Mouse (Mus musculus): Measurements from ENCODE around the gene Sept1. TPM values are rescaled to one million over a fixed set of nuclear protein-coding genes. Genes with fewer than 3 reads are reported as not detected.

Sept1 gene
- polyA plus RNA-seq, 1 experiment from 2014 or later, result 7.2 TPM

GRCm38 (mm10) chr7:127243870-127244657 is 11.1 kb upstream of the Sept1 start, which contains the start of gene Zfp771:
Gene Zfp771, plus strand, starts transcription at chr7:127244274.
- H3K27ac ChIP-seq (ENCODE audit: low read depth, low read length), result peak within 1 kb of the TSS; percentile 82
- peak; percentile 95 for ATAC-seq (ENCODE audit: low read depth)
- peaks cover 24% of the 10 kb centered on the region for H3K4me1 ChIP-seq (ENCODE audit: control insufficient read depth, insufficient read depth, low read length)
- H3K9ac ChIP-seq (replicated peaks; ENCODE audit: low read depth, low read length), result peak within 1 kb of the TSS; percentile 88
- H3K4me2 ChIP-seq (ENCODE audit: low read depth, low read length), result peak within 1 kb of the TSS; percentile 76
- H3K36me3 ChIP-seq (ENCODE audit: control insufficient read depth, insufficient read depth, low read length), result 0 out of 2 replicates have a peak, but pooled peaks cover 3% of the 10 kb centered on the region
- H3K4me3 ChIP-seq (ENCODE audit: low read depth, low read length), result peak within 1 kb of the TSS; percentile 90
- WGBS, result under 1% methylated on average over 48 of the region's 56 CpGs
- no peaks in the 10 kb centered on the region for H3K27me3 ChIP-seq (ENCODE audit: control insufficient read depth, insufficient read depth, low read length)
- no peaks in the 10 kb centered on the region for H3K9me3 ChIP-seq (ENCODE audit: control insufficient read depth, low read length)

- 39% methylated on average over 2 of the region's 2 CpGs for WGBS
- H3K27ac ChIP-seq (ENCODE audit: low read depth, low read length), result peak overlapping the region; percentile 82
- no peak for ATAC-seq (ENCODE audit: low read depth)
Measured at GRCm38 (mm10) chr7:127243361-127243867, 10.5 kb upstream of the Sept1 start.

DNA sequence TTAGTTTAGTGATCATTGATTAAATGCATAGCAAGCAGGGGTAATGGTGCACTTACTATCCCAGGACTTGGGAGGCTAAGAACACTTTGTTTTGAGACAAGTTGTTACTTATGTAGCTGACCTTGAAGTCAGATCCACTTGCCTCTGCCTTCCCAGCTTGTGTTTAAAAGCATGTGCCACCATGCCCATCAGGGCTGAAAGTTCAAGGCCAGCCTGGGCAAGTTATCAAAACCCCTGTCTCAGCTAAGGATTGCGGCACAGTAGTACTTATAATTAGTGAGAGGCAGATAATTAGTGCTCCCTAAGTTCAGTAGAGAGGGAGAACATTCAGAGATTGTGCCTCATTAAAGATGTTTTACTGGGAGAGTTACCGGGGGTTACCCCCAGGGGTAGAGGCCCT is 1.8 kb upstream of the Sept1 start:
- Histone ChIP-seq H3K9me3 (ENCODE audit: control insufficient read depth, low read length) (no peaks in the 10 kb centered on the region), H3K27me3 (ENCODE audit: control insufficient read depth, insufficient read depth, low read length) (0 out of 2 replicates have a peak, but pooled peaks cover 2% of the 10 kb centered on the region), H3K4me2 (ENCODE audit: low read depth, low read length) (0 out of 2 replicates have a peak overlapping the region, but pooled peaks have one; percentile 0), H3K36me3 (ENCODE audit: control insufficient read depth, insufficient read depth, low read length) (peaks cover 23% of the 10 kb centered on the region), H3K4me3 (ENCODE audit: low read depth, low read length) (no peak overlapping the region), H3K27ac (ENCODE audit: low read depth, low read length) (no peak overlapping the region), H3K4me1 (ENCODE audit: control insufficient read depth, insufficient read depth, low read length) (peaks cover 22% of the 10 kb centered on the region), H3K9ac (replicated peaks; ENCODE audit: low read depth, low read length) (no peak overlapping the region)
- 90% methylated on average over 2 of the region's 2 CpGs for WGBS
- no peak for ATAC-seq (ENCODE audit: low read depth)

More at GRCm38 (mm10) chr7:127243361-127243867, 10.5 kb upstream of the Sept1 start:
- Histone ChIP-seq H3K4me2 (ENCODE audit: low read depth, low read length) (peak overlapping the region; percentile 76), H3K9me3 (ENCODE audit: control insufficient read depth, low read length) (no peaks in the 10 kb centered on the region), H3K27me3 (ENCODE audit: control insufficient read depth, insufficient read depth, low read length) (no peaks in the 10 kb centered on the region), H3K9ac (replicated peaks; ENCODE audit: low read depth, low read length) (peak overlapping the region; percentile 88; the same call in 1 of the 2 replicates), H3K4me3 (ENCODE audit: low read depth, low read length) (peak overlapping the region; percentile 90), H3K4me1 (ENCODE audit: control insufficient read depth, insufficient read depth, low read length) (peaks cover 24% of the 10 kb centered on the region), H3K36me3 (ENCODE audit: control insufficient read depth, insufficient read depth, low read length) (0 out of 2 replicates have a peak, but pooled peaks cover 4% of the 10 kb centered on the region)

GRCm38 (mm10) chr7:127233765-127234164 is 835 bp upstream of the Sept1 start:
- no peaks in the 10 kb centered on the region for H3K9me3 ChIP-seq (ENCODE audit: control insufficient read depth, low read length)
- H3K4me1 ChIP-seq (ENCODE audit: control insufficient read depth, insufficient read depth, low read length), result peaks cover 22% of the 10 kb centered on the region
- peak overlapping the region; percentile 98 for H3K27ac ChIP-seq (ENCODE audit: low read depth, low read length)
- 6% methylated on average over 9 of the region's 9 CpGs for WGBS
- H3K4me3 ChIP-seq (ENCODE audit: low read depth, low read length), result peak overlapping the region; percentile 99
- 0 out of 2 replicates have a peak, but pooled peaks cover 2% of the 10 kb centered on the region for H3K27me3 ChIP-seq (ENCODE audit: control insufficient read depth, insufficient read depth, low read length)
- H3K4me2 ChIP-seq (ENCODE audit: low read depth, low read length), result peak overlapping the region; percentile 74
- H3K36me3 ChIP-seq (ENCODE audit: control insufficient read depth, insufficient read depth, low read length), result peaks cover 21% of the 10 kb centered on the region
- H3K9ac ChIP-seq (replicated peaks; ENCODE audit: low read depth, low read length), result peak overlapping the region; percentile 96
- no peak for ATAC-seq (ENCODE audit: low read depth)

GRCm38 (mm10) chr7:127233368-127233749 is 429 bp upstream of the Sept1 start:
- H3K9ac ChIP-seq (replicated peaks; ENCODE audit: low read depth, low read length), result peak overlapping the region; percentile 96
- peak overlapping the region; percentile 98 for H3K27ac ChIP-seq (ENCODE audit: low read depth, low read length)
- H3K4me2 ChIP-seq (ENCODE audit: low read depth, low read length), result peak overlapping the region; percentile 74
- H3K36me3 ChIP-seq (ENCODE audit: control insufficient read depth, insufficient read depth, low read length), result peaks cover 20% of the 10 kb centered on the region
- H3K27me3 ChIP-seq (ENCODE audit: control insufficient read depth, insufficient read depth, low read length), result 0 out of 2 replicates have a peak, but pooled peaks cover 2% of the 10 kb centered on the region
- H3K4me1 ChIP-seq (ENCODE audit: control insufficient read depth, insufficient read depth, low read length), result peaks cover 22% of the 10 kb centered on the region
- WGBS, result under 1% methylated on average over 27 of the region's 27 CpGs
- H3K4me3 ChIP-seq (ENCODE audit: low read depth, low read length), result peak overlapping the region; percentile 99
- ATAC-seq (ENCODE audit: low read depth), result peak; percentile 45
- no peaks in the 10 kb centered on the region for H3K9me3 ChIP-seq (ENCODE audit: control insufficient read depth, low read length)

- Histone ChIP-seq H3K36me3 (ENCODE audit: control insufficient read depth, insufficient read depth, low read length) (peaks cover 11% of the 10 kb centered on the region), H3K9ac (replicated peaks; ENCODE audit: low read depth, low read length) (peak overlapping the region; percentile 96), H3K27me3 (ENCODE audit: control insufficient read depth, insufficient read depth, low read length) (0 out of 2 replicates have a peak, but pooled peaks cover 2% of the 10 kb centered on the region), H3K9me3 (ENCODE audit: control insufficient read depth, low read length) (no peaks in the 10 kb centered on the region), H3K4me1 (ENCODE audit: control insufficient read depth, insufficient read depth, low read length) (peaks cover 22% of the 10 kb centered on the region), H3K27ac (ENCODE audit: low read depth, low read length) (peak overlapping the region; percentile 98), H3K4me2 (ENCODE audit: low read depth, low read length) (peak overlapping the region; percentile 74), H3K4me3 (ENCODE audit: low read depth, low read length) (peak overlapping the region; percentile 99)
- 8% methylated on average over 20 of the region's 20 CpGs for WGBS
- no peak for ATAC-seq (ENCODE audit: low read depth)
Measured at GRCm38 (mm10) chr7:127231826-127232621, 906 bp downstream of the Sept1 start.

GRCm38 (mm10) chr7:127231376-127231775 is 1.6 kb downstream of the Sept1 start:
- Histone ChIP-seq H3K9me3 (ENCODE audit: control insufficient read depth, low read length) (no peaks in the 10 kb centered on the region), H3K36me3 (ENCODE audit: control insufficient read depth, insufficient read depth, low read length) (peaks cover 5% of the 10 kb centered on the region), H3K27me3 (ENCODE audit: control insufficient read depth, insufficient read depth, low read length) (0 out of 2 replicates have a peak, but pooled peaks cover 2% of the 10 kb centered on the region), H3K27ac (ENCODE audit: low read depth, low read length) (no peak overlapping the region), H3K4me3 (ENCODE audit: low read depth, low read length) (peak overlapping the region; percentile 99), H3K9ac (replicated peaks; ENCODE audit: low read depth, low read length) (peak overlapping the region; percentile 21; the same call in 1 of the 2 replicates), H3K4me2 (ENCODE audit: low read depth, low read length) (peak overlapping the region; percentile 74), H3K4me1 (ENCODE audit: control insufficient read depth, insufficient read depth, low read length) (peaks cover 22% of the 10 kb centered on the region)
- no peak for ATAC-seq (ENCODE audit: low read depth)
- WGBS, result 49% methylated on average over 3 of the region's 3 CpGs

- H3K4me3 ChIP-seq (ENCODE audit: low read depth, low read length), result no peak overlapping the region
- no peak overlapping the region for H3K4me2 ChIP-seq (ENCODE audit: low read depth, low read length)
- no peak overlapping the region for H3K9ac ChIP-seq (replicated peaks; ENCODE audit: low read depth, low read length)
- H3K27me3 ChIP-seq (ENCODE audit: control insufficient read depth, insufficient read depth, low read length), result 0 out of 2 replicates have a peak, but pooled peaks cover 2% of the 10 kb centered on the region
- ATAC-seq (ENCODE audit: low read depth), result no peak
- no peaks in the 10 kb centered on the region for H3K9me3 ChIP-seq (ENCODE audit: control insufficient read depth, low read length)
- H3K36me3 ChIP-seq (ENCODE audit: control insufficient read depth, insufficient read depth, low read length), result no peaks in the 10 kb centered on the region
- peaks cover 14% of the 10 kb centered on the region for H3K4me1 ChIP-seq (ENCODE audit: control insufficient read depth, insufficient read depth, low read length)
- H3K27ac ChIP-seq (ENCODE audit: low read depth, low read length), result no peak overlapping the region
- WGBS, result 65% methylated on average over 4 of the region's 4 CpGs
Measured at GRCm38 (mm10) chr7:127228615-127229303, 4.2 kb downstream of the Sept1 start.

Data from neural tube, embryonic 14.5 days (tissue).